Mouse (Mus musculus): ENCODE measurements around the gene Hrh1. TPM values are rescaled to one million over a fixed set of nuclear protein-coding genes. Genes with fewer than 3 reads are reported as not detected.

Hrh1 gene
- polyA plus RNA-seq (2016; fragmentation: Nextera tagmentation; extraction: Ambion mirVana), result 0.05 TPM in 1 of 2 replicates, not detected in the other

DNA sequence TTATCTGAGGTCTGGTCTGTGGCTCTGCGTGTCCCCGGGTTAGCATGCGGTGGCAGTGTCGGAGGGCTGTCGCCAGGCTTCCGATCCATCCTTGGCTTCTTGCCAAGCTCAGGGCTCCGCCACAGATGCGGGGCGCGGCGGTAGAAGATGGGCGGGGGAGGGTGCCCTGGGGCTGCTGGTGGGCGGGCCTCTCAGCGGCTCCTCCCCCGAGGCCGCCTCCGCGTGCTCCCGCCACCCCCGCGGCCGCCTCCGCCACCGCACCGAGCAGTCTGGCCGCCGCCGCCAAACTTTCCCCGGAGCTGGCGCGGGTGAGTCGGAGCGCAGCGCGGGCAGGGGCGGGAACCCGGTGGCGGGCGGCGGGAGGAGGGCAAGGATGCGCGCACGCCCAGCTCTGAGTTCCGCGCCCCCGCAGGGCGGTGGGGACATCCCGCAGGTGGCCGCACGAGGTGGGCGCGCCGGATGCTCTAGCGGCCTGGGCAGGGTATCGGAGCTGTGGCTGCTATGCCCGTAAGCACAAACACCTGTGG, at the start of gene Hrh1:
Gene Hrh1 (plus strand): TSS at position 246 of the 527 bp plus-strand sequence.
- Histone ChIP-seq H3K36me3 (no peaks in the 10 kb centered on the region), H3K4me3 (peak within 1 kb of the TSS; percentile 61), H3K9me3 (replicated peaks) (no peaks in the 10 kb centered on the region), H3K27ac (no peak within 1 kb of the TSS; the same call in 1 of the 2 replicates), H3K4me1 (peaks cover 11% of the 10 kb centered on the region), H3K27me3 (ENCODE audit: low read depth, poor library complexity, severe bottlenecking) (peaks cover 85% of the 10 kb centered on the region)
- under 1% methylated on average over 53 of the region's 56 CpGs for whole genome bisulfite sequencing
- peak; percentile 64 for DNase-seq (ENCODE audit: low spot score)

- no peaks in the 10 kb centered on the region for H3K27me3 ChIP-seq (ENCODE audit: low read depth, poor library complexity, severe bottlenecking)
- no peak overlapping the region for H3K4me3 ChIP-seq
- H3K4me1 ChIP-seq, result no peaks in the 10 kb centered on the region
- no peak for DNase-seq (ENCODE audit: low spot score)
- H3K36me3 ChIP-seq, result no peaks in the 10 kb centered on the region
- WGBS, result 81% methylated on average over 4 of the region's 4 CpGs
- H3K27ac ChIP-seq, result no peak overlapping the region
- no peaks in the 10 kb centered on the region for H3K9me3 ChIP-seq (replicated peaks)
Observed at GRCm38 (mm10) chr6:114354635-114355034, 43.1 kb upstream of the Hrh1 start.

DNA sequence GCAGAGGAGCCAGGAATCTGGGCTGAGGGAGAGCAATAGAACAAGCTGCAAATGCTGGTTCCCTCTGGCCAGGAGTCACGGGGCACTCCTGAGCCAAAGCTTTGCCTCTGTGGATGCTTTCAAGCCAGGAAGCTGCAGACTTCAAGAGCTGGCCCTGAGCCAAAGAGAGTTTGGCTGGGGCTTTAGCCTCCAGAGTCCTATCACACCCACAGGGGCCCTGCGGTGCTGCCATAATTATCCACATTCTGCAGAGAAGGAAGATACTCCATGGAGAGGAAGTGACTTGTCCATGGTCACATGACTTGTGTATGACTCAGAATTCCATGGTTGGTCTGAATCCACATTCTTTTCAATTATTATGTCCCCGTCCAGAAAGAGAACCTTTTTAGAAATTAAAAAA, 39.6 kb upstream of the Hrh1 start:
- no peak overlapping the region for H3K27ac ChIP-seq
- no peak for DNase-seq (ENCODE audit: low spot score)
- no peaks in the 10 kb centered on the region for H3K27me3 ChIP-seq (ENCODE audit: low read depth, poor library complexity, severe bottlenecking)
- H3K4me1 ChIP-seq, result no peaks in the 10 kb centered on the region
- H3K9me3 ChIP-seq (replicated peaks), result no peaks in the 10 kb centered on the region
- 88% methylated on average over 3 of the region's 3 CpGs for WGBS
- H3K4me3 ChIP-seq, result no peak overlapping the region
- H3K36me3 ChIP-seq, result no peaks in the 10 kb centered on the region

DNA sequence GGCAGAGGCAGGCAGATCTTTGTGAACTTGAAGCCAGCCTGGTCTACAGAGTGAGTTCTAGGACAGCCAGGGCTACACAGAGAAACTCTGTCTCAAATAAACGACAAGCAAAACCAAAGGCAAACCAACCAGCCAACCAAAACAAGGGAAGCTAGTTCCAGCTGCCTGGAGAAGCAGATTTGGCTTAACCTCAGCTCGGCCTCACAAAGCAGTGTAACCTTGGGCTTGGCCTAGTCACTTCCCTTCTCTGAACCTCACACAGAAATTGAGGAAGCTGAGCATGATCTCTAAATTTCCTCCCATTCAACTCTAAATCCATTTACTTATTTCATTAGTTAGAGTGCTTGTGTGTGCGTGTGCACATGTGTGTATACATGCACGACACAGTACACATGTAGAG, 35.4 kb upstream of the Hrh1 start:
- Histone ChIP-seq H3K36me3 (no peaks in the 10 kb centered on the region), H3K4me1 (no peaks in the 10 kb centered on the region), H3K27me3 (ENCODE audit: low read depth, poor library complexity, severe bottlenecking) (no peaks in the 10 kb centered on the region), H3K9me3 (replicated peaks) (no peaks in the 10 kb centered on the region), H3K27ac (no peak overlapping the region), H3K4me3 (no peak overlapping the region)
- no peak for DNase-seq (ENCODE audit: low spot score)
- 78% methylated on average over 4 of the region's 4 CpGs for WGBS

- DNase-seq (ENCODE audit: low spot score), result no peak
- Histone ChIP-seq H3K9me3 (replicated peaks) (no peaks in the 10 kb centered on the region), H3K4me1 (no peaks in the 10 kb centered on the region), H3K27ac (no peak overlapping the region), H3K36me3 (no peaks in the 10 kb centered on the region), H3K4me3 (no peak overlapping the region), H3K27me3 (ENCODE audit: low read depth, poor library complexity, severe bottlenecking) (no peaks in the 10 kb centered on the region)
- WGBS, result 83% methylated on average over 8 of the region's 8 CpGs
Observed at GRCm38 (mm10) chr6:114363740-114364139, 34.0 kb upstream of the Hrh1 start.

DNA sequence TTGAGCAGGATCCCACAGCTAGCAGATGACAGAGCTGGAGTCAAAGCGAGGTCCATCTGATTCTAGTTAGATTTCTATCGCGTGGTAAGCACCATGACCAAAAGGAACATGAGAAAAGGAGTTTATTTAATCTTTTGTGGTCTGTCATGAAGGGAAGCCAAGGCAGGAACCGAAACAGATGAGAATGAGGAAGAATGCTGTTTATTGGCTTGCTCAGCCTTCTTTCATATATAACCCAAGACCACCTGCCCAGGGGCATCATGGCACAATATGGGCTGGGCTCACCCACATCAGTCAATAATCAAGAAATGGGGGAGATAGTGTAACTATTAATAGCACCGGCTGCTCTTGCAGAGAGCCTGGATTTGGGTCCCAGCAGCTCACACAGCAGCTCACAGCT, 33.0 kb upstream of the Hrh1 start:
- no peaks in the 10 kb centered on the region for H3K36me3 ChIP-seq
- DNase-seq (ENCODE audit: low spot score), result no peak
- no peak overlapping the region for H3K27ac ChIP-seq
- H3K4me1 ChIP-seq, result no peaks in the 10 kb centered on the region
- no peaks in the 10 kb centered on the region for H3K27me3 ChIP-seq (ENCODE audit: low read depth, poor library complexity, severe bottlenecking)
- H3K4me3 ChIP-seq, result no peak overlapping the region
- WGBS, result 90% methylated on average over 5 of the region's 5 CpGs
- H3K9me3 ChIP-seq (replicated peaks), result no peaks in the 10 kb centered on the region

GRCm38 (mm10) chr6:114366191-114366590, 31.5 kb upstream of the Hrh1 start:
- Histone ChIP-seq H3K4me1 (no peaks in the 10 kb centered on the region), H3K9me3 (replicated peaks) (no peaks in the 10 kb centered on the region), H3K27me3 (ENCODE audit: low read depth, poor library complexity, severe bottlenecking) (no peaks in the 10 kb centered on the region), H3K4me3 (no peak overlapping the region), H3K36me3 (no peaks in the 10 kb centered on the region), H3K27ac (no peak overlapping the region)
- no peak for DNase-seq (ENCODE audit: low spot score)
- 76% methylated on average over 5 of the region's 5 CpGs for WGBS

DNA sequence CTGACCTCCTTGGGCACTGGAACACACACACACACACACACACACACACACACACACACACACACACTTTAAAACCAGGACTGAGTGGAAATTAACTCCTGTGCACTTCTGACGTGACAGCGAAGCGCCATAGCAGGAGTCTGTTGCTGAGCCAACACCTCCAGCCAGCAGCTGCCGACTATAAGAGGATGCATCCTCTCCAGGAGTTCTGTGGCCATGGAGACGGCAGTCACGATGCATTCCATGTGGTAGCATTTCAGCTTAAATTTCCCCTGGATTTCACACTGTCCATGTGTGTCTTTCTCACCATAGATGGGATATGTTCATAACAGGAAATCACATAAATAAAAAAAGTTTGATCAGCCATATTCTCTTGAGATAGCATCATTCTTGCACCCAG, 30.1 kb upstream of the Hrh1 start:
- Histone ChIP-seq H3K36me3 (no peaks in the 10 kb centered on the region), H3K4me3 (no peak overlapping the region), H3K27ac (no peak overlapping the region), H3K9me3 (replicated peaks) (no peaks in the 10 kb centered on the region), H3K4me1 (no peaks in the 10 kb centered on the region), H3K27me3 (ENCODE audit: low read depth, poor library complexity, severe bottlenecking) (no peaks in the 10 kb centered on the region)
- no peak for DNase-seq (ENCODE audit: low spot score)
- 77% methylated on average over 6 of the region's 6 CpGs for WGBS

GRCm38 (mm10) chr6:114368196-114368595, 29.5 kb upstream of the Hrh1 start:
- Histone ChIP-seq H3K27me3 (ENCODE audit: low read depth, poor library complexity, severe bottlenecking) (no peaks in the 10 kb centered on the region), H3K4me1 (no peaks in the 10 kb centered on the region), H3K4me3 (no peak overlapping the region), H3K27ac (no peak overlapping the region), H3K36me3 (no peaks in the 10 kb centered on the region), H3K9me3 (replicated peaks) (no peaks in the 10 kb centered on the region)
- WGBS, result 83% methylated on average over 6 of the region's 6 CpGs
- DNase-seq (ENCODE audit: low spot score), result no peak

- Histone ChIP-seq H3K4me1 (no peaks in the 10 kb centered on the region), H3K27ac (no peak overlapping the region), H3K4me3 (no peak overlapping the region), H3K9me3 (replicated peaks) (no peaks in the 10 kb centered on the region), H3K27me3 (ENCODE audit: low read depth, poor library complexity, severe bottlenecking) (no peaks in the 10 kb centered on the region), H3K36me3 (no peaks in the 10 kb centered on the region)
- DNase-seq (ENCODE audit: low spot score), result no peak
- WGBS, result 87% methylated on average over 7 of the region's 7 CpGs
Observed at GRCm38 (mm10) chr6:114372741-114373140, 25.0 kb upstream of the Hrh1 start.

DNA sequence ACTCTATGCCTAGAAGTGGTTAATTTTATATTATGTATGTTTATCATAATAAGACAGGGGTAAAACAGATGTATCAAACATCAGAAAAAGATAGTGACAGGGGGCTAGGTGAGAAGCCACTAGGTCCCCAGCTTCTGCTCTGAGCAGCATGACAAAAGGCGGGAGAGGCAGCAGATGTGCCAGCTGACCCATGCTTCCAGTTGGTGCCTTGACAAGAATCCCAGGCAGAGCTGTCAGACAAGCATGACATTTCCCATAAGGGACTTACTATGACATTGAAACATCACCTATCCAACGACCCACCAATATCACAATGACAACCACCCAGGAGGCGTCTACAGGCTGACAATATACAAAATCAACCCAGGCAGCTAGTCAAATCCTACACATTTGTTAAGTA, 16.9 kb upstream of the Hrh1 start:
- Histone ChIP-seq H3K4me3 (no peak overlapping the region), H3K4me1 (no peaks in the 10 kb centered on the region), H3K9me3 (replicated peaks) (no peaks in the 10 kb centered on the region), H3K36me3 (no peaks in the 10 kb centered on the region), H3K27ac (no peak overlapping the region), H3K27me3 (ENCODE audit: low read depth, poor library complexity, severe bottlenecking) (0 out of 2 replicates have a peak, but pooled peaks cover 7% of the 10 kb centered on the region)
- 84% methylated on average over 3 of the region's 3 CpGs for WGBS
- no peak for DNase-seq (ENCODE audit: low spot score)

DNA sequence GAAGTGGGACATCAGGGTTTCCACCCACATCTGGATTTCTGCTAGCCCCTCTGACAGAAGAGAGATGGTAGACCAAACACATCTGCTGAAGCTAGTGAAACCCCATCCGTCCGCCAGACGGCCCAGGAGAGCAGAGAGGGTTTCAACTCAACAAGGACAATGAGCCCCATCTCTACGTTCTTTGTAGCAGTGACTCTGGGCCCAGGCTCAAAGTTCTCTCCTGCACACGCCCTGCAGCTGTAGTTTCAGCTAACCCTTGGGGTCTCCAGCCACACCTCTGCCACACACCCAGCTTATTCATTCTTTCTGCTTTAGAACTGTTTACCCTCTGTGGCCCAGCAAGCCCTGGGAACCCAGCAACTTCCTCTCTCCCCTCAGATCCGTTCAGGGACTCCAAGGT, 10.4 kb upstream of the Hrh1 start:
- WGBS, result 78% methylated on average over 6 of the region's 6 CpGs
- Histone ChIP-seq H3K27ac (no peak overlapping the region), H3K9me3 (replicated peaks) (no peaks in the 10 kb centered on the region), H3K4me1 (no peaks in the 10 kb centered on the region), H3K27me3 (ENCODE audit: low read depth, poor library complexity, severe bottlenecking) (peaks cover 13% of the 10 kb centered on the region; the same call in 1 of the 2 replicates), H3K36me3 (no peaks in the 10 kb centered on the region), H3K4me3 (no peak overlapping the region)
- DNase-seq (ENCODE audit: low spot score), result no peak

- no peak for DNase-seq (ENCODE audit: low spot score)
- Histone ChIP-seq H3K36me3 (no peaks in the 10 kb centered on the region), H3K27ac (no peak overlapping the region), H3K9me3 (replicated peaks) (no peaks in the 10 kb centered on the region), H3K27me3 (ENCODE audit: low read depth, poor library complexity, severe bottlenecking) (peaks cover 18% of the 10 kb centered on the region; the same call in 1 of the 2 replicates), H3K4me1 (no peaks in the 10 kb centered on the region), H3K4me3 (no peak overlapping the region)
- WGBS, result 81% methylated on average over 4 of the region's 4 CpGs
Observed at GRCm38 (mm10) chr6:114387855-114388254, 9.9 kb upstream of the Hrh1 start.

DNA sequence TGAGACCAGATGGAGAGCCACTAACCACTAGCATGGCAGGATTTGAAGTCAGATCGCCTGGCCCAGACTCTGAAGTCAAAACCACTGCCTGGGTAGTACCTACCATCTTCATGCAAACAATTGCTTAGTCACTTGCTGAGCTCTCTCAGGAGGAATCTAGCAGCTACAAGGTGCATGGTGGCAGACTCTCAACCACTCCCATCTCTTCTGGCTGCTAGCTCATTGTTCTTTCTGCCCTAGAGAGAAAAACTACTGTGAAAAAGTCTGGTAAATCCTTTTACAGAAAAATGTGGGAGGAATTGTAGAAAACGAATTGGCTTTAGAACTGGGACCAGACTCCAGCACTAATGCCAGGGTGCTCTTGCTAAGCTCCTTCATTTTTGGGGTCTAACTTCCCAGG, 7.6 kb upstream of the Hrh1 start:
- no peak for DNase-seq (ENCODE audit: low spot score)
- Histone ChIP-seq H3K9me3 (replicated peaks) (no peaks in the 10 kb centered on the region), H3K4me1 (no peaks in the 10 kb centered on the region), H3K4me3 (no peak overlapping the region), H3K27ac (no peak overlapping the region), H3K36me3 (no peaks in the 10 kb centered on the region), H3K27me3 (ENCODE audit: low read depth, poor library complexity, severe bottlenecking) (peaks cover 35% of the 10 kb centered on the region)
- WGBS, result 80% methylated on average over 2 of the region's 2 CpGs
